Mouse (Mus musculus) embryonic facial prominence, embryonic 10.5 days (tissue): ENCODE measurements around the gene Mrps10. TPM values are rescaled to one million over a fixed set of nuclear protein-coding genes. Genes with fewer than 3 reads are reported as not detected.
A peak's percentile ranks its signal among the peaks of the same experiment; 100 is the strongest.
"Not testable (repeated sequence)": the region's sequence is repeated elsewhere in the genome, so short reads cannot be mapped to it uniquely, and the experiment has no call there.

Experiments
- DNase-seq: peaks from one replicate; pipeline ENCODE4 v3.0.0-alpha.2; 2017; ENCODE audit warnings: low spot score
- H3K27ac ChIP-seq: fragments of 300-500 bp; sonication (generic); replicated peaks from 2 replicates; pipeline ENCODE4 v1.5.1; 2016; ENCODE audit warnings: mild to moderate bottlenecking
- H3K27me3 ChIP-seq: fragments of 300-500 bp; sonication (generic); replicated peaks from 2 replicates; pipeline ENCODE4 v1.6.1; 2016; ENCODE audit warnings: low read depth, mild to moderate bottlenecking; ENCODE audit not compliant: poor library complexity, severe bottlenecking
- H3K36me3 ChIP-seq: fragments of 300-500 bp; sonication (generic); replicated peaks from 2 replicates; pipeline ENCODE4 v1.6.1; 2016; ENCODE audit warnings: mild to moderate bottlenecking, moderate library complexity
- H3K4me1 ChIP-seq: fragments of 300-500 bp; sonication (generic); 2 replicates; pipeline ENCODE4 v1.6.1; 2016
- H3K4me3 ChIP-seq: fragments of 300-500 bp; sonication (generic); 2 replicates; pipeline ENCODE4 v1.5.1; 2016; ENCODE audit warnings: mild to moderate bottlenecking, moderate library complexity
- H3K9me3 ChIP-seq: fragments of 300-500 bp; sonication (generic); 2 replicates; pipeline ENCODE4 v1.6.1; 2016; ENCODE audit warnings: mild to moderate bottlenecking
- WGBS: fragments of 180-500 bp; shearing (Covaris S2); methylation state at CpG from one replicate; pipeline ENCODE4 v1.1.7; 2016; 5-methylcytosine and 5-hydroxymethylcytosine counted together
- polyA plus RNA-seq: library from polyadenylated mRNA; unstranded; fragments of >200 nt; fragmentation: Nextera tagmentation; extraction: Ambion mirVana; gene quantifications from 2 replicates; pipeline ENCODE4 v1.2.1, GENCODE M21; 2016

Gene Mrps10
- polyA plus RNA-seq, 1 experiment from 2014 or later = 90.0 TPM

- no peak within 1 kb of the TSS; the same call in 1 of the 2 replicates for H3K27ac ChIP-seq
- H3K4me3 ChIP-seq = peak within 1 kb of the TSS; percentile 5; the same call in 1 of the 2 replicates
- 0 out of 2 replicates have a peak, but pooled peaks cover 7% of the 10 kb centered on the region for H3K27me3 ChIP-seq
- WGBS = 40% methylated on average over 10 of the region's 10 CpGs
- DNase-seq = peak; percentile 26
- H3K36me3 ChIP-seq = peaks cover 21% of the 10 kb centered on the region
- H3K9me3 ChIP-seq = no peaks in the 10 kb centered on the region
- peaks cover 10% of the 10 kb centered on the region for H3K4me1 ChIP-seq
Measured at GRCm38 (mm10) chr17:47385145-47385544, 16.5 kb downstream of the Mrps10 start, which contains the start of gene Guca1b. TSS of gene Guca1b (plus strand) at chr17:47385393.

GRCm38 (mm10) chr17:47386649-47387048, 18.0 kb downstream of the Mrps10 start:
- H3K4me1 ChIP-seq = peaks cover 10% of the 10 kb centered on the region
- peak; percentile 61 for DNase-seq
- H3K27ac ChIP-seq = no peak overlapping the region
- no peak overlapping the region for H3K4me3 ChIP-seq
- H3K36me3 ChIP-seq = peaks cover 10% of the 10 kb centered on the region
- no peaks in the 10 kb centered on the region for H3K9me3 ChIP-seq
- WGBS = 61% methylated on average over 4 of the region's 4 CpGs
- H3K27me3 ChIP-seq = 0 out of 2 replicates have a peak, but pooled peaks cover 7% of the 10 kb centered on the region

GRCm38 (mm10) chr17:47394223-47394869, 25.7 kb downstream of the Mrps10 start:
- H3K27ac ChIP-seq = no peak overlapping the region
- H3K27me3 ChIP-seq = peaks cover 58% of the 10 kb centered on the region
- peak overlapping the region; percentile 44 for H3K4me3 ChIP-seq
- H3K9me3 ChIP-seq = peaks cover 3% of the 10 kb centered on the region; the same call in 1 of the 2 replicates
- WGBS = 20% methylated on average over 24 of the region's 24 CpGs
- DNase-seq = peak; percentile 36
- H3K36me3 ChIP-seq = no peaks in the 10 kb centered on the region
- peaks cover 19% of the 10 kb centered on the region for H3K4me1 ChIP-seq

- H3K4me1 ChIP-seq = peaks cover 20% of the 10 kb centered on the region
- H3K9me3 ChIP-seq = peaks cover 3% of the 10 kb centered on the region; the same call in 1 of the 2 replicates
- WGBS = 4% methylated on average over 20 of the region's 20 CpGs
- H3K4me3 ChIP-seq = peak overlapping the region; percentile 44
- peak; percentile 69 for DNase-seq
- H3K27me3 ChIP-seq = peaks cover 68% of the 10 kb centered on the region
- no peak overlapping the region for H3K27ac ChIP-seq
- no peaks in the 10 kb centered on the region for H3K36me3 ChIP-seq
Measured at GRCm38 (mm10) chr17:47395376-47395913, 26.8 kb downstream of the Mrps10 start.

- Histone ChIP-seq H3K4me1 (peaks cover 23% of the 10 kb centered on the region), H3K27me3 (peaks cover 70% of the 10 kb centered on the region), H3K4me3 (no peak overlapping the region), H3K9me3 (no peaks in the 10 kb centered on the region), H3K36me3 (no peaks in the 10 kb centered on the region), H3K27ac (no peak overlapping the region)
- WGBS = 89% methylated on average over 8 of the region's 8 CpGs
- no peak for DNase-seq
Measured at GRCm38 (mm10) chr17:47399091-47399490, 30.4 kb downstream of the Mrps10 start.

- 32% methylated on average over 10 of the region's 10 CpGs for WGBS
Measured at GRCm38 (mm10) chr17:47400451-47400850, 31.8 kb downstream of the Mrps10 start, which contains the start of gene Guca1a. TSS of gene Guca1a (minus strand) at chr17:47400584.

GRCm38 (mm10) chr17:47407717-47408557, 39.2 kb downstream of the Mrps10 start:
- WGBS = 67% methylated on average over 10 of the region's 10 CpGs
- peaks cover 81% of the 10 kb centered on the region for H3K27me3 ChIP-seq
- no peak for DNase-seq
- H3K4me3 ChIP-seq = no peak overlapping the region
- no peak overlapping the region for H3K27ac ChIP-seq
- H3K4me1 ChIP-seq = peaks cover 6% of the 10 kb centered on the region; the same call in 1 of the 2 replicates
- H3K9me3 ChIP-seq = no peaks in the 10 kb centered on the region
- H3K36me3 ChIP-seq = no peaks in the 10 kb centered on the region

More at GRCm38 (mm10) chr17:47400451-47400850, 31.8 kb downstream of the Mrps10 start, which contains the start of gene Guca1a:
- DNase-seq = no peak
- Histone ChIP-seq H3K4me1 (peaks cover 10% of the 10 kb centered on the region; the same call in 1 of the 2 replicates), H3K36me3 (no peaks in the 10 kb centered on the region), H3K27me3 (peaks cover 65% of the 10 kb centered on the region), H3K9me3 (no peaks in the 10 kb centered on the region), H3K27ac (no peak within 1 kb of the TSS), H3K4me3 (no peak within 1 kb of the TSS)

- Histone ChIP-seq H3K9me3 (no peaks in the 10 kb centered on the region), H3K27ac (no peak overlapping the region), H3K4me1 (peaks cover 6% of the 10 kb centered on the region; the same call in 1 of the 2 replicates), H3K27me3 (peaks cover 82% of the 10 kb centered on the region), H3K36me3 (no peaks in the 10 kb centered on the region), H3K4me3 (no peak overlapping the region)
- 25% methylated on average over 8 of the region's 8 CpGs for WGBS
- DNase-seq = peak; percentile 76
Measured at GRCm38 (mm10) chr17:47408558-47408898, 39.8 kb downstream of the Mrps10 start.

- not testable (repeated sequence) for H3K36me3 ChIP-seq, H3K9me3 ChIP-seq, H3K27ac ChIP-seq, H3K4me1 ChIP-seq
- 3% methylated on average over 74 of the region's 74 CpGs for WGBS
- peak overlapping the region; percentile 55 for H3K4me3 ChIP-seq
- DNase-seq = peak; percentile 49
- peaks cover 83% of the 10 kb centered on the region for H3K27me3 ChIP-seq
Measured at GRCm38 (mm10) chr17:47409897-47410861, 41.5 kb downstream of the Mrps10 start.

GRCm38 (mm10) chr17:47420195-47420594, 51.5 kb downstream of the Mrps10 start:
- DNase-seq = no peak
- no peaks in the 10 kb centered on the region for H3K4me1 ChIP-seq
- 73% methylated on average over 2 of the region's 2 CpGs for WGBS
- no peak overlapping the region for H3K27ac ChIP-seq
- H3K36me3 ChIP-seq = no peaks in the 10 kb centered on the region
- no peaks in the 10 kb centered on the region for H3K9me3 ChIP-seq
- 0 out of 2 replicates have a peak, but pooled peaks cover 3% of the 10 kb centered on the region for H3K27me3 ChIP-seq
- no peak overlapping the region for H3K4me3 ChIP-seq

- no peak for DNase-seq
- Histone ChIP-seq H3K9me3 (no peaks in the 10 kb centered on the region), H3K36me3 (no peaks in the 10 kb centered on the region), H3K27me3 (no peaks in the 10 kb centered on the region), H3K27ac (no peak overlapping the region), H3K4me3 (no peak overlapping the region), H3K4me1 (no peaks in the 10 kb centered on the region)
- 84% methylated on average over 3 of the region's 3 CpGs for WGBS
Measured at GRCm38 (mm10) chr17:47421566-47421965, 52.9 kb downstream of the Mrps10 start.
